Mouse (Mus musculus): ENCODE results near the gene Stx19. TPM values are rescaled to one million over a fixed set of nuclear protein-coding genes. Genes with fewer than 3 reads are reported as not detected.

The Stx19 gene
- polyA plus RNA-seq, 1 experiment from 2014 or later = 0.31 TPM

- Histone ChIP-seq H3K27ac (replicated peaks; ENCODE audit: low read depth, low read length) (no peak overlapping the region), H3K27me3 (ENCODE audit: control insufficient read depth, insufficient read depth, low read length) (no peaks in the 10 kb centered on the region), H3K9me3 (replicated peaks; ENCODE audit: control insufficient read depth, low read length) (no peaks in the 10 kb centered on the region), H3K4me3 (ENCODE audit: low read depth, low read length) (no peak overlapping the region), H3K9ac (replicated peaks; ENCODE audit: low read length) (no peak overlapping the region), H3K4me2 (ENCODE audit: low read depth, low read length) (no peak overlapping the region), H3K36me3 (replicated peaks; ENCODE audit: control insufficient read depth, insufficient read depth, low read depth, low read length) (no peaks in the 10 kb centered on the region), H3K4me1 (ENCODE audit: control insufficient read depth, insufficient read depth, low read length) (no peaks in the 10 kb centered on the region)
- no peak for ATAC-seq (replicated peaks; ENCODE audit: insufficient number of reproducible peaks, low FRiP score, low TSS enrichment, low read depth)
- WGBS = 81% methylated on average over 2 of the region's 2 CpGs
- DNase-seq (ENCODE audit: low spot score) = no peak
These were observed 17.6 kb downstream of the Stx19 start for GRCm38 (mm10) chr16:62832027-62832426.

GRCm38 (mm10) chr16:62832481-62832880 is 18.0 kb downstream of the Stx19 start:
- 17% methylated on average over 4 of the region's 4 CpGs for WGBS
- no peak overlapping the region for H3K4me3 ChIP-seq (ENCODE audit: low read depth, low read length)
- H3K9me3 ChIP-seq (replicated peaks; ENCODE audit: control insufficient read depth, low read length) = no peaks in the 10 kb centered on the region
- H3K4me1 ChIP-seq (ENCODE audit: control insufficient read depth, insufficient read depth, low read length) = no peaks in the 10 kb centered on the region
- DNase-seq (ENCODE audit: low spot score) (peak; percentile 70), ATAC-seq (replicated peaks; ENCODE audit: insufficient number of reproducible peaks, low FRiP score, low TSS enrichment, low read depth) (no peak)
- H3K27me3 ChIP-seq (ENCODE audit: control insufficient read depth, insufficient read depth, low read length) = no peaks in the 10 kb centered on the region
- no peak overlapping the region for H3K4me2 ChIP-seq (ENCODE audit: low read depth, low read length)
- H3K36me3 ChIP-seq (replicated peaks; ENCODE audit: control insufficient read depth, insufficient read depth, low read depth, low read length) = no peaks in the 10 kb centered on the region
- H3K9ac ChIP-seq (replicated peaks; ENCODE audit: low read length) = no peak overlapping the region
- no peak overlapping the region for H3K27ac ChIP-seq (replicated peaks; ENCODE audit: low read depth, low read length)

DNA sequence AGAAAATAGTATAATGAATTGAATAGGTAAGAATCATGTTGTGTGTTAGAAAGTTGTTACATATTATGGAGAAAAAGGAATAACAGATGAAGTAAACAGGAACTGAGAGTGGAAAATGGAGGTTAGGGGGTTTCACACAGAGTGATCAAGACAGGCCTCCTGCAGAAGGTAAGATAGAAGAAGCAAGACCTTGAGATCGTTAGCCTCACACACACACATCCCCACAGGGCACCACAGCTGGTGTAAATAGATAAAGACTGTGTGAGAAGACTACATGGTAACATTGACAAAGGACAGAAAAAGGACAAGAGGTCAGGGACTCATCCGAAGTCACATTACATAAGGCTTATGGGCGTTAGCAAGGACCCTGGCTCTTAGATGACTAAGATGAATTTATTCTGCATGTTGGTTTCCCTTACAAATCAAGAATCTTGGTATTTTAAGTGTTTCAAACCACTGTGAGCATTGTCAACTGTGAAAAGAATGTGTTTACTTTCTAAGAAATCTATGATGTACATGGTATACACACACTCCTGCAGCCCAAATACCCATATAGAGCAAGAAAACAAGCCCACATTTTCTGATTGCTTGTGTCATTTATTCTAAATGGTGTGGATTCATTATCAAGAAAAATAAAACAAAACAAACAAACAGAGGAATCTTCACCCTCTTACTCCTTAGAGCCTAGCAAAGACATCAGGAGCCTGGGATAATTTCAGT is 19.7 kb downstream of the Stx19 start:
- no peak for DNase-seq (ENCODE audit: low spot score)
- 71% methylated on average over 3 of the region's 3 CpGs for WGBS
- Histone ChIP-seq H3K4me3 (ENCODE audit: low read depth, low read length) (no peak overlapping the region), H3K27ac (replicated peaks; ENCODE audit: low read depth, low read length) (no peak overlapping the region), H3K36me3 (replicated peaks; ENCODE audit: control insufficient read depth, insufficient read depth, low read depth, low read length) (no peaks in the 10 kb centered on the region), H3K9ac (replicated peaks; ENCODE audit: low read length) (no peak overlapping the region), H3K9me3 (replicated peaks; ENCODE audit: control insufficient read depth, low read length) (no peaks in the 10 kb centered on the region), H3K27me3 (ENCODE audit: control insufficient read depth, insufficient read depth, low read length) (no peaks in the 10 kb centered on the region), H3K4me1 (ENCODE audit: control insufficient read depth, insufficient read depth, low read length) (no peaks in the 10 kb centered on the region), H3K4me2 (ENCODE audit: low read depth, low read length) (no peak overlapping the region)
- ATAC-seq (replicated peaks; ENCODE audit: insufficient number of reproducible peaks, low FRiP score, low TSS enrichment, low read depth) = no peak

- Histone ChIP-seq H3K27me3 (ENCODE audit: control insufficient read depth, insufficient read depth, low read length) (no peaks in the 10 kb centered on the region), H3K9me3 (replicated peaks; ENCODE audit: control insufficient read depth, low read length) (no peaks in the 10 kb centered on the region), H3K4me1 (ENCODE audit: control insufficient read depth, insufficient read depth, low read length) (no peaks in the 10 kb centered on the region; the same call in 1 of the 2 replicates), H3K4me2 (ENCODE audit: low read depth, low read length) (no peak overlapping the region), H3K4me3 (ENCODE audit: low read depth, low read length) (no peak overlapping the region), H3K27ac (replicated peaks; ENCODE audit: low read depth, low read length) (no peak overlapping the region), H3K36me3 (replicated peaks; ENCODE audit: control insufficient read depth, insufficient read depth, low read depth, low read length) (no peaks in the 10 kb centered on the region), H3K9ac (replicated peaks; ENCODE audit: low read length) (no peak overlapping the region)
- 86% methylated on average over 6 of the region's 6 CpGs for WGBS
- DNase-seq (ENCODE audit: low spot score) (no peak), ATAC-seq (replicated peaks; ENCODE audit: insufficient number of reproducible peaks, low FRiP score, low TSS enrichment, low read depth) (no peak)
These were observed 30.9 kb downstream of the Stx19 start for GRCm38 (mm10) chr16:62845341-62845740.

- H3K4me3 ChIP-seq (ENCODE audit: low read depth, low read length) = peak within 1 kb of the TSS; percentile 83
- H3K4me2 ChIP-seq (ENCODE audit: low read depth, low read length) = peak within 1 kb of the TSS; percentile 81
- H3K27ac ChIP-seq (replicated peaks; ENCODE audit: low read depth, low read length) = peak within 1 kb of the TSS; percentile 20; the same call in 1 of the 2 replicates
- DNase-seq (ENCODE audit: low spot score) = peak; percentile 98
- peak within 1 kb of the TSS; percentile 77 for H3K9ac ChIP-seq (replicated peaks; ENCODE audit: low read length)
- H3K4me1 ChIP-seq (ENCODE audit: control insufficient read depth, insufficient read depth, low read length) = no peaks in the 10 kb centered on the region; the same call in 1 of the 2 replicates
- no peaks in the 10 kb centered on the region for H3K27me3 ChIP-seq (ENCODE audit: control insufficient read depth, insufficient read depth, low read length)
- H3K36me3 ChIP-seq (replicated peaks; ENCODE audit: control insufficient read depth, insufficient read depth, low read depth, low read length) = no peaks in the 10 kb centered on the region
- WGBS = under 1% methylated on average over 49 of the region's 52 CpGs
- ATAC-seq (replicated peaks; ENCODE audit: insufficient number of reproducible peaks, low FRiP score, low TSS enrichment, low read depth) = peak; percentile 100
- no peaks in the 10 kb centered on the region for H3K9me3 ChIP-seq (replicated peaks; ENCODE audit: control insufficient read depth, low read length)
These were observed 32.2 kb downstream of the Stx19 start, which contains the start of gene Arl13b for GRCm38 (mm10) chr16:62846498-62847312. Arl13b (minus strand) TSS chr16:62847040.

DNA sequence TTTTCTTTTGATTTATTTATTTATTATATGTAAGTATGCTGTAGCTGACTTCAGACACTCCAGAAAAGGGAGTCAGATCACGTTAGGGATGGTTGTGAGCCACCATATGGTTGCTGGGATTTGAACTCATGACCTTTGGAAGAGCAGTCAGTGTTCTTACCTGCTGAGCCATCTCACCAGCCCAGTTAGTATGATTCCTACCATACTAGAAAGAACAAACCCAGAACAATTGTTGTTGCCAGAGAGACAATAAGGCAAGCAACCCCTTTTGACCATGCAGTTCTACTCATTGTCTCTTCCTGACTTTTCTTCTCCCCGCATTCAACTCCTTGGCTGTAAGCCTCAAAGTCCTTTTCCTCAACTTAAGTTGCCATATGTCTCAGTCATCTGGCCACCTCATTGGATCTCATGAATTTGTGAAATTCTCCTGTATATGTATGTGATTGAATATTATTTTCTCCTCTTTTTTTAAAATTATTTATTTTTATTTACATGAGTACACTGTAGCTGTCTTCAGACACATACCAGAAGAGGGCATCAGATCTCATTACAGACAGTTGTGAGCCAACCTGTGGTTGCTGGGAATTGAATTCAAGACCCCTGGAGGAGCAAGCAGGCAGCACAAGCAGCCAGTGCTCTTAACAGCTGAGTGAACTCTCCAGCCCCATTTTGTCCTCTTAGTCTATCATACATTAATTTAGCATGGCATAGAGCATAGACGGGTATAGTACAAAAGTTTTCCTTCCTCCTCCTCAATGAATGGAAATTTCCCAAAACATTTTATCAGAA is 38.2 kb downstream of the Stx19 start:
- WGBS = 80% methylated on average over 3 of the region's 3 CpGs
- Histone ChIP-seq H3K27me3 (ENCODE audit: control insufficient read depth, insufficient read depth, low read length) (no peaks in the 10 kb centered on the region), H3K4me2 (ENCODE audit: low read depth, low read length) (no peak overlapping the region)

GRCm38 (mm10) chr16:62853611-62854126 is 39.2 kb downstream of the Stx19 start:
- peak overlapping the region; percentile 51 for H3K4me3 ChIP-seq (ENCODE audit: low read depth, low read length)
- H3K27me3 ChIP-seq (ENCODE audit: control insufficient read depth, insufficient read depth, low read length) = no peaks in the 10 kb centered on the region
- H3K36me3 ChIP-seq (replicated peaks; ENCODE audit: control insufficient read depth, insufficient read depth, low read depth, low read length) = no peaks in the 10 kb centered on the region
- WGBS = 18% methylated on average over 3 of the region's 3 CpGs
- H3K4me1 ChIP-seq (ENCODE audit: control insufficient read depth, insufficient read depth, low read length) = no peaks in the 10 kb centered on the region
- peak overlapping the region; percentile 79 for H3K4me2 ChIP-seq (ENCODE audit: low read depth, low read length)
- H3K27ac ChIP-seq (replicated peaks; ENCODE audit: low read depth, low read length) = no peak overlapping the region
- ATAC-seq (replicated peaks; ENCODE audit: insufficient number of reproducible peaks, low FRiP score, low TSS enrichment, low read depth) = no peak
- no peaks in the 10 kb centered on the region for H3K9me3 ChIP-seq (replicated peaks; ENCODE audit: control insufficient read depth, low read length)
- DNase-seq (ENCODE audit: low spot score) = no peak
- H3K9ac ChIP-seq (replicated peaks; ENCODE audit: low read length) = peak overlapping the region; percentile 87

More for the DNA sequence above, 38.2 kb downstream of the Stx19 start:
- Histone ChIP-seq H3K4me1 (ENCODE audit: control insufficient read depth, insufficient read depth, low read length) (no peaks in the 10 kb centered on the region), H3K36me3 (replicated peaks; ENCODE audit: control insufficient read depth, insufficient read depth, low read depth, low read length) (no peaks in the 10 kb centered on the region), H3K9ac (replicated peaks; ENCODE audit: low read length) (no peak overlapping the region), H3K27ac (replicated peaks; ENCODE audit: low read depth, low read length) (no peak overlapping the region), H3K9me3 (replicated peaks; ENCODE audit: control insufficient read depth, low read length) (no peaks in the 10 kb centered on the region), H3K4me3 (ENCODE audit: low read depth, low read length) (no peak overlapping the region)
- ATAC-seq (replicated peaks; ENCODE audit: insufficient number of reproducible peaks, low FRiP score, low TSS enrichment, low read depth) (no peak), DNase-seq (ENCODE audit: low spot score) (peak; percentile 8)
